Mouse (Mus musculus) midbrain, embryonic 10.5 days (tissue): ENCODE data around the gene Gm21627. TPM values are rescaled to one million over a fixed set of nuclear protein-coding genes. Genes with fewer than 3 reads are reported as not detected.
"Not testable (repeated sequence)": the region's sequence is repeated elsewhere in the genome, so short reads cannot be mapped to it uniquely, and the experiment has no call there.

ENCODE experiments used
- DNase-seq: peaks from one replicate; pipeline ENCODE4 v3.0.0-alpha.2; 2017; ENCODE audit warnings: low spot score
- H3K27ac ChIP-seq: fragments of 300-500 bp; sonication (generic); replicated peaks from 2 replicates; pipeline ENCODE4 v1.5.1; 2016; ENCODE audit warnings: mild to moderate bottlenecking
- H3K27me3 ChIP-seq: fragments of 300-500 bp; sonication (generic); 2 replicates; pipeline ENCODE4 v1.6.1; 2016; ENCODE audit warnings: low read depth, mild to moderate bottlenecking; ENCODE audit not compliant: poor library complexity, severe bottlenecking
- H3K36me3 ChIP-seq: fragments of 300-500 bp; sonication (generic); 2 replicates; pipeline ENCODE4 v1.6.1; 2016; ENCODE audit warnings: mild to moderate bottlenecking, moderate library complexity
- H3K4me1 ChIP-seq: fragments of 300-500 bp; sonication (generic); 2 replicates; pipeline ENCODE4 v1.6.1; 2016
- H3K4me3 ChIP-seq: fragments of 300-500 bp; sonication (generic); 2 replicates; pipeline ENCODE4 v1.5.1; 2016; ENCODE audit warnings: mild to moderate bottlenecking, moderate library complexity
- H3K9me3 ChIP-seq: fragments of 300-500 bp; sonication (generic); replicated peaks from 2 replicates; pipeline ENCODE4 v1.6.1; 2016; ENCODE audit warnings: mild to moderate bottlenecking
- WGBS: fragments of 180-500 bp; shearing (Covaris S2); methylation state at CpG from one replicate; pipeline ENCODE4 v1.1.7; 2016; 5-methylcytosine and 5-hydroxymethylcytosine counted together
- polyA plus RNA-seq: library from polyadenylated mRNA; unstranded; fragments of >200 nt; fragmentation: Nextera tagmentation; extraction: Ambion mirVana; gene quantifications from 2 replicates; pipeline ENCODE4 v1.2.1, GENCODE M21; 2016

The Gm21627 gene
- polyA plus RNA-seq, result not detected in 2 replicates

GRCm38 (mm10) chrY:63228127-63228526, at the start of gene Gm21627:
Gm21627 (plus strand) TSS chrY:63228427.
- no CpG with 5 or more reads among the region's 6 CpGs for WGBS
- H3K27ac ChIP-seq, result not testable (repeated sequence)

More at GRCm38 (mm10) chrY:63228127-63228526, at the start of gene Gm21627:
- H3K27me3 ChIP-seq, H3K9me3 ChIP-seq, H3K4me3 ChIP-seq, DNase-seq, H3K36me3 ChIP-seq, H3K4me1 ChIP-seq: not testable (repeated sequence)
